Mouse (Mus musculus) liver, adult 2 months (tissue): ENCODE measurements around the gene 1600014C10Rik.

Experiments used
- CTCF ChIP-seq: fragments of 200-500 bp; IDR thresholded peaks from 2 replicates; pipeline ENCODE4 v1.5.1; 2011; ENCODE audit warnings: low read depth, low read length, control low read depth
- POLR2A ChIP-seq: fragments of 200-500 bp; IDR thresholded peaks from 2 replicates; pipeline ENCODE4 v1.6.1; 2011; ENCODE audit warnings: low read length, control low read depth; ENCODE audit not compliant: insufficient read depth; ENCODE audit errors: extremely low read depth

- no peak for TF ChIP-seq CTCF
- no peak for TF ChIP-seq POLR2A
These were observed 37.8 kb downstream of the 1600014C10Rik start for GRCm38 (mm10) chr7:38220866-38221265.
